Mouse (Mus musculus): Measurements from ENCODE around the gene Sec14l4. TPM values are rescaled to one million over a fixed set of nuclear protein-coding genes. Genes with fewer than 3 reads are reported as not detected.

Gene Sec14l4
- polyA plus RNA-seq, 1 experiment, result 5.2 TPM

GRCm38 (mm10) chr11:3989748-3990147 lies 41.5 kb upstream of the Sec14l4 start:
- Histone ChIP-seq H3K4me1 (ENCODE audit: control insufficient read depth, insufficient read depth, low read length) (peaks cover under 1% of the 10 kb centered on the region), H3K9ac (ENCODE audit: low read depth, poor library complexity, severe bottlenecking) (no peak overlapping the region), H3K9me3 (replicated peaks; ENCODE audit: control insufficient read depth, insufficient read depth, low read length, poor library complexity, severe bottlenecking) (no peaks in the 10 kb centered on the region), H3K36me3 (ENCODE audit: control insufficient read depth, insufficient read depth, low read length, poor library complexity, severe bottlenecking) (no peaks in the 10 kb centered on the region), H3K27me3 (ENCODE audit: control insufficient read depth, insufficient read depth, low read length, poor library complexity, severe bottlenecking) (no peaks in the 10 kb centered on the region), H3K27ac (ENCODE audit: insufficient read depth, low read length) (no peak overlapping the region), H3K4me3 (ENCODE audit: low read depth, low read length) (no peak overlapping the region)
- TF ChIP-seq EP300 (IDR thresholded peaks at IDR 0.05; ENCODE audit: insufficient read depth, low read depth, low read length) (no peak), CTCF (IDR thresholded peaks at IDR 0.05; ENCODE audit: low read depth, low read length) (no peak), POLR2A (IDR thresholded peaks at IDR 0.05; ENCODE audit: insufficient read depth, low read length) (no peak)

- H3K27ac ChIP-seq (ENCODE audit: insufficient read depth, low read length), result no peak overlapping the region
- no peaks in the 10 kb centered on the region for H3K9me3 ChIP-seq (replicated peaks; ENCODE audit: control insufficient read depth, insufficient read depth, low read length, poor library complexity, severe bottlenecking)
- no peak overlapping the region for H3K9ac ChIP-seq (ENCODE audit: low read depth, poor library complexity, severe bottlenecking)
- H3K4me3 ChIP-seq (ENCODE audit: low read depth, low read length), result no peak overlapping the region
- no peaks in the 10 kb centered on the region for H3K4me1 ChIP-seq (ENCODE audit: control insufficient read depth, insufficient read depth, low read length)
- H3K36me3 ChIP-seq (ENCODE audit: control insufficient read depth, insufficient read depth, low read length, poor library complexity, severe bottlenecking), result no peaks in the 10 kb centered on the region
- H3K27me3 ChIP-seq (ENCODE audit: control insufficient read depth, insufficient read depth, low read length, poor library complexity, severe bottlenecking), result peaks cover 3% of the 10 kb centered on the region; the same call in 1 of the 2 replicates
- TF ChIP-seq CTCF (IDR thresholded peaks at IDR 0.05; ENCODE audit: low read depth, low read length) (no peak), POLR2A (IDR thresholded peaks at IDR 0.05; ENCODE audit: insufficient read depth, low read length) (no peak), EP300 (IDR thresholded peaks at IDR 0.05; ENCODE audit: insufficient read depth, low read depth, low read length) (no peak)
These were observed 38.1 kb upstream of the Sec14l4 start for GRCm38 (mm10) chr11:3993132-3993531.

DNA sequence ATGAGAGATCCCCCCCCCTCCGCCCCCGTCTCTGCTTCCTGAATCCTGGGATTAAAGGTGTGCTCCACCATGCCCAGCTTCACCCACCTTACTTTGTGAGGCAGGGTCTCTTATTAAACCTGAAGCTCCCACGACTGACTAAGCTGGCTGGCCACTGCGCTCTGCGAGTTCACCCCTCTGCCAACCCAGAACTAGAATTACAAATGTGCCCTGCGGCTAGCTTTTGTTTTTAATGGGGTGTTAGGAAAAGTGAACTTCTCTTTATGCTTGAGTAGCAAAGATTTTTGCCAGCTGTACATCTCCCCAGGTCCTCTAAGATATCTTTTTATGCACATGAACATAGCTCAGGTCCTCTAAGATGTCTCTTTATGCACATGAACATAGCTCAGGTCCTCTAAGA lies 37.3 kb upstream of the Sec14l4 start:
- Histone ChIP-seq H3K36me3 (ENCODE audit: control insufficient read depth, insufficient read depth, low read length, poor library complexity, severe bottlenecking) (no peaks in the 10 kb centered on the region), H3K4me3 (ENCODE audit: low read depth, low read length) (no peak overlapping the region), H3K4me1 (ENCODE audit: control insufficient read depth, insufficient read depth, low read length) (no peaks in the 10 kb centered on the region), H3K9me3 (replicated peaks; ENCODE audit: control insufficient read depth, insufficient read depth, low read length, poor library complexity, severe bottlenecking) (no peaks in the 10 kb centered on the region), H3K27me3 (ENCODE audit: control insufficient read depth, insufficient read depth, low read length, poor library complexity, severe bottlenecking) (peaks cover 3% of the 10 kb centered on the region; the same call in 1 of the 2 replicates), H3K27ac (ENCODE audit: insufficient read depth, low read length) (no peak overlapping the region), H3K9ac (ENCODE audit: low read depth, poor library complexity, severe bottlenecking) (no peak overlapping the region)
- TF ChIP-seq POLR2A (IDR thresholded peaks at IDR 0.05; ENCODE audit: insufficient read depth, low read length), result no peak
- no peak for TF ChIP-seq CTCF (IDR thresholded peaks at IDR 0.05; ENCODE audit: low read depth, low read length)
- no peak for TF ChIP-seq EP300 (IDR thresholded peaks at IDR 0.05; ENCODE audit: insufficient read depth, low read depth, low read length)

- H3K4me1 ChIP-seq (ENCODE audit: control insufficient read depth, insufficient read depth, low read length), result no peaks in the 10 kb centered on the region
- no peak overlapping the region for H3K9ac ChIP-seq (ENCODE audit: low read depth, poor library complexity, severe bottlenecking)
- H3K9me3 ChIP-seq (replicated peaks; ENCODE audit: control insufficient read depth, insufficient read depth, low read length, poor library complexity, severe bottlenecking), result no peaks in the 10 kb centered on the region
- TF ChIP-seq EP300 (IDR thresholded peaks at IDR 0.05; ENCODE audit: insufficient read depth, low read depth, low read length), result no peak
- no peak for TF ChIP-seq CTCF (IDR thresholded peaks at IDR 0.05; ENCODE audit: low read depth, low read length)
- TF ChIP-seq POLR2A (IDR thresholded peaks at IDR 0.05; ENCODE audit: insufficient read depth, low read length), result no peak
- H3K36me3 ChIP-seq (ENCODE audit: control insufficient read depth, insufficient read depth, low read length, poor library complexity, severe bottlenecking), result no peaks in the 10 kb centered on the region
- H3K27me3 ChIP-seq (ENCODE audit: control insufficient read depth, insufficient read depth, low read length, poor library complexity, severe bottlenecking), result peaks cover 3% of the 10 kb centered on the region; the same call in 1 of the 2 replicates
- no peak overlapping the region for H3K27ac ChIP-seq (ENCODE audit: insufficient read depth, low read length)
- no peak overlapping the region for H3K4me3 ChIP-seq (ENCODE audit: low read depth, low read length)
These were observed 35.8 kb upstream of the Sec14l4 start for GRCm38 (mm10) chr11:3995511-3995910.

DNA sequence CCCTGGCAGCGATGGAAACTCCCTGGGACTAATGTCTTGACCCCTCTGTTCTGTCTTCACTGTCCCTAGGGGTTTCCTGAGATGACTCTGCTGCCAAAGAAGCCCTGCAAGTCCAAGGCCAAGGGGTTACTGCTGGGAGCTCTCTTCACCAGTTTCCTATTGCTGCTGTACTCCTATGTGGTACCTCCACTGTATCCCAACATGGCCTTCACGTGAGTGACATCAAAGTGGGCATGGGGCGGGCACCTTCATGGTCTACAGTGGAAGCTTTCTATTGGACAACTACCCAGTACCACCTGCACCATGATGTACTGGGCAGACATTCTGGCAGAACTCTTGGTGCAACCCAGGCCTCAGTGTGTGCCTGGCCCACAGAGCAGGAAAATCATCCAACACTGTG lies 34.4 kb upstream of the Sec14l4 start:
- Histone ChIP-seq H3K4me3 (ENCODE audit: low read depth, low read length) (no peak overlapping the region), H3K4me1 (ENCODE audit: control insufficient read depth, insufficient read depth, low read length) (no peaks in the 10 kb centered on the region), H3K9me3 (replicated peaks; ENCODE audit: control insufficient read depth, insufficient read depth, low read length, poor library complexity, severe bottlenecking) (no peaks in the 10 kb centered on the region), H3K27me3 (ENCODE audit: control insufficient read depth, insufficient read depth, low read length, poor library complexity, severe bottlenecking) (peaks cover 3% of the 10 kb centered on the region), H3K36me3 (ENCODE audit: control insufficient read depth, insufficient read depth, low read length, poor library complexity, severe bottlenecking) (no peaks in the 10 kb centered on the region), H3K9ac (ENCODE audit: low read depth, poor library complexity, severe bottlenecking) (no peak overlapping the region), H3K27ac (ENCODE audit: insufficient read depth, low read length) (no peak overlapping the region)
- TF ChIP-seq EP300 (IDR thresholded peaks at IDR 0.05; ENCODE audit: insufficient read depth, low read depth, low read length) (no peak), POLR2A (IDR thresholded peaks at IDR 0.05; ENCODE audit: insufficient read depth, low read length) (no peak)

- Histone ChIP-seq H3K9me3 (replicated peaks; ENCODE audit: control insufficient read depth, insufficient read depth, low read length, poor library complexity, severe bottlenecking) (no peaks in the 10 kb centered on the region), H3K27ac (ENCODE audit: insufficient read depth, low read length) (no peak overlapping the region), H3K4me3 (ENCODE audit: low read depth, low read length) (peak overlapping the region; percentile 34), H3K27me3 (ENCODE audit: control insufficient read depth, insufficient read depth, low read length, poor library complexity, severe bottlenecking) (peaks cover 3% of the 10 kb centered on the region), H3K9ac (ENCODE audit: low read depth, poor library complexity, severe bottlenecking) (0 out of 2 replicates have a peak overlapping the region, but pooled peaks have one; percentile 5), H3K36me3 (ENCODE audit: control insufficient read depth, insufficient read depth, low read length, poor library complexity, severe bottlenecking) (no peaks in the 10 kb centered on the region), H3K4me1 (ENCODE audit: control insufficient read depth, insufficient read depth, low read length) (no peaks in the 10 kb centered on the region)
- TF ChIP-seq CTCF (IDR thresholded peaks at IDR 0.05; ENCODE audit: low read depth, low read length) (no peak), POLR2A (IDR thresholded peaks at IDR 0.05; ENCODE audit: insufficient read depth, low read length) (no peak), EP300 (IDR thresholded peaks at IDR 0.05; ENCODE audit: insufficient read depth, low read depth, low read length) (no peak)
These were observed 33.1 kb upstream of the Sec14l4 start for GRCm38 (mm10) chr11:3997978-3998720.
